Comparison of ENCODE assay signal across 21 mouse cellular contexts in genomic region chr16:72930871-72931270, GRCm38 (mm10).
DNase-seq lines count a peak whose midpoint lies in the region; ATAC-seq and TF ChIP-seq lines count a peak whose summit lies in the region.
"Had no signal": no experiment of that assay in that cellular context is flagged by ENCODE, and none has a peak within 500 bp of the region (broad histone marks: within the 10 kb centered on the region; RNA-seq: fewer than 3 reads in every experiment).

No protein-coding gene starts in this region.

- no peak overlapping the region for H3K27ac ChIP-seq in intestine, embryonic 15.5 days
- H3K27ac ChIP-seq in intestine, postnatal 0 days (ENCODE audit: low read depth, low read length): no peak overlapping the region
- no peak overlapping the region for H3K27ac ChIP-seq in kidney, postnatal 0 days
- H3K27ac ChIP-seq in MEL (ENCODE audit: control insufficient read depth, low read depth, low read length): no peak overlapping the region
- H3K27ac ChIP-seq: embryonic facial prominence, embryonic 15.5 days; forebrain, embryonic 10.5 days; gastrocnemius, adult 2 months; hindbrain, embryonic 10.5 days had no signal

- no peak overlapping the region for H3K4me2 ChIP-seq in intestine, embryonic 15.5 days (replicated peaks)
- H3K4me2 ChIP-seq in intestine, postnatal 0 days (replicated peaks; ENCODE audit: low read depth): no peak overlapping the region
- H3K4me2 ChIP-seq in kidney, postnatal 0 days (ENCODE audit: low read length): no peak overlapping the region
- H3K4me2 ChIP-seq: embryonic facial prominence, embryonic 15.5 days; heart, embryonic 12.5 days had no signal

- peak; percentile 53; the same call in 1 of the 2 replicates for ATAC-seq in intestine, embryonic 15.5 days
- no peak for ATAC-seq in intestine, postnatal 0 days
- ATAC-seq in kidney, postnatal 0 days (replicated peaks; ENCODE audit: low FRiP score, low read depth): peak; percentile 40; the same call in 1 of the 2 replicates
- ATAC-seq: activated CD4-positive, CD25-positive, alpha-beta regulatory T cell, adult 4 months; forebrain, embryonic 14.5 days; Patski had no signal

- H3K27me3 ChIP-seq in intestine, embryonic 15.5 days (replicated peaks): no peaks in the 10 kb centered on the region
- H3K27me3 ChIP-seq in intestine, postnatal 0 days (replicated peaks; ENCODE audit: control insufficient read depth, insufficient read depth, low read length): no peaks in the 10 kb centered on the region
- no peaks in the 10 kb centered on the region for H3K27me3 ChIP-seq in kidney, postnatal 0 days (ENCODE audit: insufficient read depth, low read length)
- no peaks in the 10 kb centered on the region for H3K27me3 ChIP-seq in MEL (ENCODE audit: control insufficient read depth in 1 of 2, insufficient read depth in 2 of 2, low read length in 2 of 2)
- H3K27me3 ChIP-seq: embryonic facial prominence, embryonic 15.5 days; heart, embryonic 12.5 days; Patski had no signal

- TF ChIP-seq EP300 in MEL (IDR thresholded peaks at IDR 0.05; ENCODE audit: low read depth in 1 of 2, low read length in 2 of 2): no peak

- 52% methylated on average over 4 of the region's 4 CpGs for WGBS in intestine, embryonic 15.5 days
- 49% methylated on average over 4 of the region's 4 CpGs for WGBS in intestine, postnatal 0 days
- 68% methylated on average over 4 of the region's 4 CpGs for WGBS in kidney, postnatal 0 days

- TF ChIP-seq POLR2A in MEL (IDR thresholded peaks at IDR 0.05; ENCODE audit: control insufficient read depth in 1 of 2, insufficient read depth in 1 of 2, low read depth in 1 of 2, low read length in 2 of 2, poor library complexity in 1 of 2): no peak

- no peak for TF ChIP-seq RAD21 in MEL (IDR thresholded peaks at IDR 0.05; ENCODE audit: low read depth, low read length)

- H3K36me3 ChIP-seq in intestine, embryonic 15.5 days: no peaks in the 10 kb centered on the region
- no peaks in the 10 kb centered on the region for H3K36me3 ChIP-seq in intestine, postnatal 0 days (ENCODE audit: control insufficient read depth, insufficient read depth)
- H3K36me3 ChIP-seq in kidney, postnatal 0 days (ENCODE audit: insufficient read depth, low read length): no peaks in the 10 kb centered on the region
- no peaks in the 10 kb centered on the region for H3K36me3 ChIP-seq in MEL (ENCODE audit: control insufficient read depth in 1 of 2, insufficient read depth in 2 of 2, low read length in 2 of 2)
- H3K36me3 ChIP-seq: embryonic facial prominence, embryonic 15.5 days; forebrain, embryonic 10.5 days; heart, embryonic 12.5 days had no signal

- H3K4me3 ChIP-seq in intestine, embryonic 15.5 days (replicated peaks): no peak overlapping the region
- H3K4me3 ChIP-seq in intestine, postnatal 0 days (ENCODE audit: low read depth, low read length): no peak overlapping the region
- H3K4me3 ChIP-seq in kidney, postnatal 0 days (replicated peaks; ENCODE audit: low read depth, low read length): no peak overlapping the region
- H3K4me3 ChIP-seq in MEL (ENCODE audit: control insufficient read depth in 1 of 2, insufficient read depth in 1 of 2, low read depth in 2 of 2, low read length in 2 of 2): no peak overlapping the region
- H3K4me3 ChIP-seq: embryonic facial prominence, embryonic 15.5 days; erythroblast, embryonic 14.5 days; forebrain, embryonic 10.5 days; gastrocnemius, adult 2 months; heart, embryonic 12.5 days; hindbrain, embryonic 10.5 days had no signal

- H3K9ac ChIP-seq in intestine, embryonic 15.5 days: no peak overlapping the region
- no peak overlapping the region for H3K9ac ChIP-seq in intestine, postnatal 0 days (ENCODE audit: low read depth, low read length)
- no peak overlapping the region for H3K9ac ChIP-seq in kidney, postnatal 0 days (ENCODE audit: low read depth, low read length)
- no peak overlapping the region for H3K9ac ChIP-seq in MEL (ENCODE audit: control insufficient read depth, low read depth, low read length, poor library complexity, severe bottlenecking)
- H3K9ac ChIP-seq: embryonic facial prominence, embryonic 15.5 days; heart, embryonic 12.5 days had no signal

- 0 out of 2 replicates have a peak, but pooled peaks cover 2% of the 10 kb centered on the region for H3K4me1 ChIP-seq in intestine, embryonic 15.5 days (replicated peaks)
- H3K4me1 ChIP-seq in intestine, postnatal 0 days (replicated peaks; ENCODE audit: control insufficient read depth, insufficient read depth, low read length): no peaks in the 10 kb centered on the region
- no peaks in the 10 kb centered on the region for H3K4me1 ChIP-seq in kidney, postnatal 0 days (replicated peaks; ENCODE audit: insufficient read depth, low read length)
- no peaks in the 10 kb centered on the region for H3K4me1 ChIP-seq in MEL (ENCODE audit: control insufficient read depth in 1 of 2, insufficient read depth in 2 of 2, low read length in 2 of 2)
- H3K4me1 ChIP-seq: heart, embryonic 12.5 days had no signal

- H3K79me2 ChIP-seq in MEL (ENCODE audit: control insufficient read depth, insufficient read depth, low read length, poor library complexity): no peaks in the 10 kb centered on the region

- DNase-seq in kidney, postnatal 0 days (ENCODE audit: low spot score): peak; percentile 76
- DNase-seq in kidney, adult 8-10 months: no peak
- DNase-seq in MEL (ENCODE audit: low read depth, low spot score): no peak
- DNase-seq in kidney, postnatal 4 days: peak; percentile 74 to 78
- no peak for DNase-seq in layer of hippocampus, adult 11-12 months (ENCODE audit: low spot score)
- DNase-seq: adrenal gland, postnatal 36 days; cerebellum, adult 8-10 months; cerebellum, postnatal 14 days; embryo, embryonic 11 days; gastrocnemius, adult 2 months; gastrocnemius, postnatal 25 days had no signal

- H3K9me3 ChIP-seq in intestine, embryonic 15.5 days: no peaks in the 10 kb centered on the region
- H3K9me3 ChIP-seq in intestine, postnatal 0 days (ENCODE audit: control insufficient read depth): no peaks in the 10 kb centered on the region
- H3K9me3 ChIP-seq in kidney, postnatal 0 days (replicated peaks; ENCODE audit: low read length): no peaks in the 10 kb centered on the region
- H3K9me3 ChIP-seq in MEL (replicated peaks; ENCODE audit: insufficient read depth, low read length): no peaks in the 10 kb centered on the region
- H3K9me3 ChIP-seq: embryonic facial prominence, embryonic 15.5 days; forebrain, embryonic 10.5 days; heart, embryonic 12.5 days; hindbrain, embryonic 10.5 days had no signal

- TF ChIP-seq CTCF in intestine, postnatal 0 days (IDR thresholded peaks at IDR 0.05; ENCODE audit: low read depth): no peak
- no peak for TF ChIP-seq CTCF in kidney, postnatal 0 days (IDR thresholded peaks at IDR 0.05; ENCODE audit: low read depth)
- no peak for TF ChIP-seq CTCF in MEL (IDR thresholded peaks at IDR 0.05 in 2 of 3, conservative IDR thresholded peaks at IDR 0.05 in 1 of 3; ENCODE audit: control insufficient read depth in 1 of 3, insufficient read depth in 1 of 3, low read depth in 2 of 3, low read length in 3 of 3, poor library complexity in 1 of 3, severe bottlenecking in 1 of 3)

TF ChIP-seq in MEL, 35 proteins besides CTCF, POLR2A, EP300 and RAD21:
- TF ChIP-seq TCF12 (IDR thresholded peaks at IDR 0.05; ENCODE audit: low read depth, low read length): no peak
- no peak for TF ChIP-seq ELF1 (IDR thresholded peaks at IDR 0.05; ENCODE audit: low read depth, low read length)
- peak; percentile 50; the same call in 1 of the 2 replicates for TF ChIP-seq ZNF384 (IDR thresholded peaks at IDR 0.05; ENCODE audit: low read depth, low read length)

Comparison
In these comparisons a context has a peak if more than half of its experiments do, and no peak if none do; other contexts are left out.
1. DNase-seq: peak in kidney, postnatal 0 days (single experiment) and kidney, postnatal 4 days (2 of 2); none in kidney, adult 8-10 months (0 of 2), MEL (single experiment) and layer of hippocampus, adult 11-12 months (single experiment).